Mouse (Mus musculus): ENCODE measurements at regions not wholly inside any gene's neighbourhood (a gene's known extent, or its start where the extent isn't known, plus 50 kb on each side); places are given as distances from the start of the nearest gene placed in this dataset.

DNA sequence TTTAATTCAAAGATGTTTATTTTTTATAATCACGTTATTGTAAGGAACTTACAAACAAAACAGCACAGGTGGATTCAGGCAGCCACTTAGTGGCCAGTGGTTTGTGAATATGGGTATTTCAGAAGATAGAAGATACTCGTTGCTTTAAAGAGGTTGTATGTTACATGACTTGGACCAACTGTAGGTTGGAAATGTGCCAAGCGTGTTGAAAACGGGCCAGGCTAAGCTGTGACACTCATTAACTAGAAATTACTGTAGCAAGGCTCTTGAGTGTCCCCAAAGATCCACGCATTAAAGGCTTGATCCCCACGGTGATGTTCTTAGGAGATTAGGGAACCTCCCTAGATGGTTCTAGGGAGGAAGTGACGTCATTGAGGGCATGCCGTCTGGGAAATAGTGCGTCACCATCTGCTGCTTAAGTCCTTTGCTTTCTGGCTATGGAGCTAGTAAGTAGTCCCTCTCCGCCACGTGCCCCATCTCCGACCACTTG, 196.1 kb upstream of the 4930535I16Rik start:
- H3K27me3 ChIP-seq: no peaks in the 10 kb centered on the region
- in situ Hi-C loops (cut with MboI; ENCODE audit: low pct_unique_long_range_greater_than_20kb): loop anchor here (5.0 kb wide), 1 partner anchor 52 kb away; no protein-coding TSS in a partner anchor
- ATAC-seq (no peak), DNase-seq (ENCODE audit: low read depth, low spot score) (no peak)
- ChIA-PET POLR2A (no interaction called here), CTCF (no interaction called here)
- no peak for TF ChIP-seq CTCF (IDR thresholded peaks at IDR 0.05)

DNA sequence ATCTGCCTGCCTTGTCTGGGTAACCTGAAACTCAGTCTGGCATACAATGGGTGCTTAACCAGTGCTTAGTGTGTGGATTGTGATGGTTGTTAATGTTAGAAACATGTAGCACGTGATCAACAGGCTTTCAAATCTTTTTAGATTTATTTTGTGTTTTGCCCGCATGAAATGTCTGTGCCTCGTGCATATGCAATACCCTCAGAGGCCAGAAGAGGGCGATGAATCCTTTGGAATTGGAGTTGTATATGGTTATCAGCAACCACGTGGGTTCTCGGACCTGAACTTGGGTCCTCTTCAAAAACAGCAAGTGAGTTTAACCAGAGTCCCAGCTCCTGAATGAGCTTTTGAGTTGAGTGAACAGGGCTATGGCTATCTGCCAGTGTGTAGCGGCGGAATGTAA, 192.9 kb upstream of the 4930535I16Rik start:
- DNase-seq (ENCODE audit: low read depth, low spot score): no peak
- ChIA-PET POLR2A (no interaction called here), CTCF (interaction anchor here (1.0 kb wide), 1 partner anchor 171 kb away, joined by 3 read pairs; no protein-coding TSS in a partner anchor)
- in situ Hi-C loops (cut with MboI; ENCODE audit: low pct_unique_long_range_greater_than_20kb): loop anchor here (5.0 kb wide), 1 partner anchor 48 kb away; no protein-coding TSS in a partner anchor
- no peak for ATAC-seq
- H3K27me3 ChIP-seq: no peaks in the 10 kb centered on the region
- peak; percentile 53 for TF ChIP-seq CTCF (IDR thresholded peaks at IDR 0.05)

DNA sequence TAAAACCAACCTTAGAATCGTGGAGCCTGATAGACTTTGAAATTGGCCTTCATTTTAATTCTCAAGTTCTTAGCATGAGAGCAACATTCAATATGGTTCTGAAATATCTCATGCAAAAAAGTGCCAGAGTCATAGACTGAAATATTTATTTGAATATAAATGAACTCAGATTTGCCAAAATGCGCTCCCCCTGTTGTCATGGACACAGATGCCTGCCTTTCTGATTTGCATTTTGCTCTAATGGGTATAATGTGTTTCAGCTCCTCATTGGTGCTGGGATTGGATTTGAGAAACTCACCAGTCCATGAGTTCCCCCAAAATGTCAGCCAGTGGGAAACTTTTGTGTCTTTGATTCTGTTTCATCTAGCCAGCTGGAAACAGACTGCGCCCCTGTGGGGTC, 191.5 kb upstream of the 4930535I16Rik start:
- ATAC-seq (no peak), DNase-seq (ENCODE audit: low read depth, low spot score) (no peak)
- H3K27me3 ChIP-seq: no peaks in the 10 kb centered on the region
- in situ Hi-C loops (cut with MboI; ENCODE audit: low pct_unique_long_range_greater_than_20kb): no loop called here
- ChIA-PET CTCF (no interaction called here), POLR2A (no interaction called here)
- no peak for TF ChIP-seq CTCF (IDR thresholded peaks at IDR 0.05)

DNA sequence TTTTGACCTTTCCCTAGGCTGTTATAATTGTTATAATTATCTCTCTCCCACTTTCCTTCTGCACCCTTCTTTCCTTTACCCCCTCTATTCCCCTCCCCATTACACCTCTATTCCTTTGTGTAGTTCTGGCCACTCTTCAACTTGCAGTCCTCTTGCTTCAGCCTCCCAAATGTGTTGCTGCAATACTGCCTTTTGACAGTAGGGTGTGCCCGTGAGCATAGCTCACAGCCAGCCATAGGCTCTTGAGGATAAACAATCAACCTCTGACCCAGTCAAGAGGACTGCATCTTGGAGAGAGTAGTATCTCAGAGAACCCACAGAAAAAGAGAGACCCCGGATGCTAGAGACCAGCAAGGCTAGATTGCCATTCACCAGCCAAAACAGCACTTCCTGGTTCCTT, 184.9 kb upstream of the 4930535I16Rik start:
- no peak for DNase-seq (ENCODE audit: low read depth, low spot score)
- in situ Hi-C loops (cut with MboI; ENCODE audit: low pct_unique_long_range_greater_than_20kb): no loop called here
- no peaks in the 10 kb centered on the region for H3K27me3 ChIP-seq
- CTCF ChIA-PET: no interaction called here
- no peak for ATAC-seq
- peak; percentile 38 for TF ChIP-seq CTCF (IDR thresholded peaks at IDR 0.05)
- POLR2A ChIA-PET: no interaction called here

DNA sequence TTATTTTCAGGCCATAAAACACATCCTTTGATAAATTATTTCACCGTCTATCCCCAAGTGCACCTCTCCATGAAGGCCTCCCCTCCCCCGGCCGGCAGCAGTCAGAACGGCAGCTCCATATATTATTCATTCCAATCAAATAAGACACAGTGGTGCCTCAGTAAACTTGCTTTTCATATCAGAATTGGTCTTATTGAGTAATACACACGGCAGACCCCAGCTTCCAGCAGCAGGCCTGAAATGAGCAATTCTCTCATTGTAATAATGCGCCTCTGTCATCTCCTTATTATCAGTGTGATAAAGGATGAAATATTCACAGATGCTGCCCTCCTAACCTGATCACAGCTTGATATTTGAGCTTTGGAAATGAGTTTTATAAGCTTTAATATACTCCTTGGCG, 169.0 kb upstream of the 4930535I16Rik start:
- ATAC-seq (no peak), DNase-seq (ENCODE audit: low read depth, low spot score) (no peak)
- CTCF ChIA-PET: no interaction called here
- in situ Hi-C loops (cut with MboI; ENCODE audit: low pct_unique_long_range_greater_than_20kb): no loop called here
- no peak for TF ChIP-seq CTCF (IDR thresholded peaks at IDR 0.05)
- peaks cover 6% of the 10 kb centered on the region for H3K27me3 ChIP-seq
- POLR2A ChIA-PET: no interaction called here

DNA sequence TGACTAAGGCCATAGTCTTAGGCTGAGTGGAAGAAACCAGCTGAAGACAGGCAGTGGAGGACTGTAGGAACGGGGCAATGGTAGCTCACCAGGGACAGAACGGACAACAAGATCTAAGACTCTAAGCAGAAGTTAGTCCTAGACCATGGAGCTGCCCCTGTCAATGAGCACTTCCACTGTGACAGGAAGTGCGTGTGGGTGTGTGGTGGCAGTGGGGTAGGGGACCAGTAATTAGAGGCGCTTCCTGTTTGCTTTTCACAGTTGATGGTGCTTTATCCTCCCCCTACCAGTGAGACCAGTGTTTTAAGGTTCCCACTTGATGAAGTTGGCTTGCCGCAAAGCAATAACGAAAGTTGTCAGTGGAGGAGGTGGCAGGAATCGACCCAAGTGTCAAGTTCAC, 168.4 kb upstream of the 4930535I16Rik start:
- ATAC-seq: no peak
- peaks cover 6% of the 10 kb centered on the region for H3K27me3 ChIP-seq
- POLR2A ChIA-PET: no interaction called here
- DNase-seq (ENCODE audit: low read depth, low spot score): no peak
- in situ Hi-C loops (cut with MboI; ENCODE audit: low pct_unique_long_range_greater_than_20kb): no loop called here
- CTCF ChIA-PET: no interaction called here
- no peak for TF ChIP-seq CTCF (IDR thresholded peaks at IDR 0.05)

DNA sequence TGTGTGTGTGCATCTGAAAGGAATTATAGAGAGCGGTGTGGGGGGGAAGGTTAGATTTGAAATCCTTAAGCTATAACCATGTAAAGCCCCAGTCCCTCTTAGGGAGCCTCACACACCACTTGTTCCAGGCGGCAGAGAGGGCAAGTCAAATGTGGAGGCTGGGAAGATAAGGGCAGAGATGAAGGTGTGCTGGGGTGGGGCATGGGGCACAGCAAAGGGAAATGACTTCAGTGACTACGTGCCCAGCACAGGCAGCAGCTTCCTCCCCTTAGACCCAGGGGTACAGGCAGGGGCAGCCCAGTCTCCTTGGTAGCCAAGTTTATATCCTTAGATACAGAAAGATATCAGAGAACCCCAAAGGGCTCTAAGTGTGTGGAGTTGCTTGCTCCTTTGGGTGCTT, 161.8 kb upstream of the 4930535I16Rik start:
- in situ Hi-C loops (cut with MboI; ENCODE audit: low pct_unique_long_range_greater_than_20kb): no loop called here
- DNase-seq (ENCODE audit: low read depth, low spot score) (no peak), ATAC-seq (no peak)
- CTCF ChIA-PET: no interaction called here
- TF ChIP-seq CTCF (IDR thresholded peaks at IDR 0.05): no peak
- H3K27me3 ChIP-seq: no peaks in the 10 kb centered on the region
- POLR2A ChIA-PET: no interaction called here

DNA sequence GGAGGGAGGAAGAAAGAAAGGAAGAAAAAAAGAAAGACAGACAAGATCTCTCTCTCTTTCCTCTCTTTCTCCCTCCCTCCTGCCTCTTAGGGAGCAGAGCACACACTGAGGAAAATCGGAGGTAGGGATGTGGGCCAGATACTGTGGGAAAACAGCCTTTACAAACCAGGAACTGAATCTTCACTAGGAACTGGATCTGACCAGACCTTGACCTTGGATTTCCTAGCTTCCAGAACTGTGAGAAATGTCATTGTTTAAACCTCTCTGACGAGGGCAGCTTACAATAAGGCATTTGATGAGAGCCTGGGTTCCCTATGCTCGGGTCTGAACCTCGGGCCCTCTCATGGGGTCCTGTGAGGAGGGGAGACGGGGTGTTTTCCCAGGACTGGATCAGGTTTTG, 157.7 kb upstream of the 4930535I16Rik start:
- no peak for TF ChIP-seq CTCF (IDR thresholded peaks at IDR 0.05)
- no peak for DNase-seq (ENCODE audit: low read depth, low spot score)
- in situ Hi-C loops (cut with MboI; ENCODE audit: low pct_unique_long_range_greater_than_20kb): no loop called here
- POLR2A ChIA-PET: no interaction called here
- no peak for ATAC-seq
- CTCF ChIA-PET: no interaction called here
- H3K27me3 ChIP-seq: no peaks in the 10 kb centered on the region

DNA sequence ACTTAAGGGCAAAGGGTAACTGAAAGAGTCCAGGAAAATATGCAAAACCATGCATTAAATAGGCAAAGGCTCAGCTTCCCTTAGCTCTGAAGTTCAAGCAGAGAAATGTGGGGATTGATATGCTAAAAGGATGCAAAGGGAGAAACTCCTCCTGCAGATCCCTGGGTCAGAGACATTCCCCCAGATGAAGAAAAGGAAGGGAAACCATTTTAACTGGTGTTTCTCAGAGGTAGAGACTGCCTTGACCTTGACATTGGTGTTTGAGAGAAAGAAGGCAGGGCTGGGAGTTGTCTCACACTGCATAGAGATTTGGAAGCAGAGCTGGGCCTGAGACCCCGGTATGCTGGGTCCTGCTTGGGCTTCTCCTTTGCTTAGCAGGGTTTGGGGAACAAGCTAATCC, 155.8 kb upstream of the 4930535I16Rik start:
- TF ChIP-seq CTCF (IDR thresholded peaks at IDR 0.05): no peak
- no peaks in the 10 kb centered on the region for H3K27me3 ChIP-seq
- ATAC-seq (no peak), DNase-seq (ENCODE audit: low read depth, low spot score) (no peak)
- ChIA-PET CTCF (no interaction called here), POLR2A (no interaction called here)
- in situ Hi-C loops (cut with MboI; ENCODE audit: low pct_unique_long_range_greater_than_20kb): no loop called here

DNA sequence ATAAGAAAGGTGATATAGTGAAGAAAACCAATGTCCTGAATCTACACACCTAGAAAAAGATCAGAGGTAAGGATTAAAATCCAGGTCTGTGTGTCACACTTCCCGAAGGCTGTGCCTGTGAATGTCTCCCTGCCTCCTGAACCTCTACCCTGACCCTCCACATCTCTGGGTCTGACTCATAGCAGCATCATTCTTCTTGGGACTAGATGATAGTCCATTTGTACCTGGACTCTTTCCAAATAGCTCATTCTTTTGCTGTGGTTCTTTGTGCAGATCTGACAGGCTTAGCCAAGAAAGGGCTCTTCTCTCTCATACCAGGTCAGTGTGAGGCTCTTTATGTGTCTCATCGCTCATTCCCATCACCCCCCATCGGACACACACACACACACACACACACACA, 146.8 kb upstream of the 4930535I16Rik start:
- no peak for DNase-seq (ENCODE audit: low read depth, low spot score)
- in situ Hi-C loops (cut with MboI; ENCODE audit: low pct_unique_long_range_greater_than_20kb): loop anchor here (5.0 kb wide), 1 partner anchor 48 kb away; no protein-coding TSS in a partner anchor
- ATAC-seq: no peak
- ChIA-PET POLR2A (no interaction called here), CTCF (no interaction called here)
- no peak for TF ChIP-seq CTCF (IDR thresholded peaks at IDR 0.05)
- H3K27me3 ChIP-seq: peaks cover 10% of the 10 kb centered on the region

DNA sequence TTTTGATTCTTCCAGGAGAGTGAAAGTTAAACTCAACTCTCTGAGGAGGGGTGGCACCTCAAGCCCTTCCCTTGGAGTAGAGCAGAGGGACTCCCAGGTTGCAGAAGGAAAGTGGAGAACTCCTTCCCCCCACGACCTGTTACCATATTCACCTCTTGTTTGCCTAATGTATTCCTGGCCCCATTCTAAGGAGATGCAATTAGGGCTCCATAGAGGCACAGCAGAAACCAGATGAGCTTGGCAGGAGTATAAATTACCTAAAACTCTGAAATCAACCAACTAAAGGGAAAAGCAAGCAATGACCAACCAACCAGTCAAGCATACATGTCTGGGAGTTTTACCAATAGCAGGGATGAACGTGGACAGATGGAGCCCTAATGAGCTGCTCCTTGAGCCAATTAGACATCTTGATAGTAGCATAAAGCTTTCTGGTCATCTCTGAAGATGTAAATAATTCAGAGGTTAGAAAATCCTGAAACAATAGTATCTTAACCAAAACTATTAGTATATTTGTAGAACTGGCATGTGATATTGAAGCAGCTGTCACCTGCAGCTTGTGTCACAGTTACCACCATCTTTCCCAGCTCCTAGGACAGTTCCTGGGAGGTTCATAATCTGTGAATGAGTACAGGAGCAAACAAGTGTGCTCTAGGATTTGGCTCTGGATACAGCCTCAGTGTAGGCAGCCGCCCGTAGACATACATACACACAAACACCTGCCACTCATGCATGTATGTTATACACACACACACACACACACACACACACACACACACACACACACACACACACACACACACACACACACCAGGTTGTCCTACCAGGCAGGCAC, 145.7 kb upstream of the 4930535I16Rik start:
- CTCF ChIA-PET: no interaction called here
- no peak for DNase-seq (ENCODE audit: low read depth, low spot score)
- in situ Hi-C loops (cut with MboI; ENCODE audit: low pct_unique_long_range_greater_than_20kb): loop anchor here (5.0 kb wide), 1 partner anchor 49 kb away; no protein-coding TSS in a partner anchor
- TF ChIP-seq CTCF (IDR thresholded peaks at IDR 0.05): no peak
- no peak for ATAC-seq
- peaks cover 10% of the 10 kb centered on the region for H3K27me3 ChIP-seq
- POLR2A ChIA-PET: interaction anchor here (0.5 kb wide), 1 partner anchor 24 kb away, joined by 4 read pairs; no protein-coding TSS in a partner anchor
